Mouse (Mus musculus) kidney, postnatal 4 days (tissue): ENCODE measurements around the gene 4921501E09Rik.
"Not testable (repeated sequence)": the region's sequence is repeated elsewhere in the genome, so short reads cannot be mapped to it uniquely, and the experiment has no call there.

ENCODE experiments used
- DNase-seq, 2 experiments: peaks; one replicate each; pipeline ENCODE4 v3.0.0; 2021; ENCODE audit warnings: mixed read lengths in 2 of 2

Gene 4921501E09Rik

GRCm38 (mm10) chr17:33067958-33068357 is at the start of gene 4921501E09Rik:
4921501E09Rik (minus strand) TSS chr17:33068058.
- DNase-seq, result no peak

GRCm38 (mm10) chr17:33097396-33097795 is 29.5 kb upstream of the 4921501E09Rik start:
- DNase-seq, result no peak

- DNase-seq, result peak; percentile 91 to 94
Observed at GRCm38 (mm10) chr17:33092391-33093193, 24.7 kb upstream of the 4921501E09Rik start.

- peak; percentile 4 to 16 for DNase-seq
Observed at GRCm38 (mm10) chr17:33091630-33092029, 23.8 kb upstream of the 4921501E09Rik start.

- DNase-seq, result peak; percentile 94 to 96
Observed at GRCm38 (mm10) chr17:33089220-33089949, 21.5 kb upstream of the 4921501E09Rik start, which contains the start of gene Zfp563. Zfp563 (plus strand) TSS chr17:33089310.

GRCm38 (mm10) chr17:33063001-33063400 is 4.9 kb downstream of the 4921501E09Rik start:
- DNase-seq, result no peak

GRCm38 (mm10) chr17:33058791-33059190 is 9.1 kb downstream of the 4921501E09Rik start:
- DNase-seq, result no peak

- peak; percentile 83 to 90 for DNase-seq
Observed at GRCm38 (mm10) chr17:33032900-33033891, 34.7 kb downstream of the 4921501E09Rik start, which contains the start of gene Zfp763. Zfp763 (minus strand) TSS chr17:33033402.

GRCm38 (mm10) chr17:33032376-33032775 is 35.5 kb downstream of the 4921501E09Rik start:
- DNase-seq, result no peak

GRCm38 (mm10) chr17:33020434-33020833 is 47.4 kb downstream of the 4921501E09Rik start:
- not testable (repeated sequence) for DNase-seq
